Mouse (Mus musculus) forebrain, embryonic 11.5 days (tissue): ENCODE data around the gene Alox5. TPM values are rescaled to one million over a fixed set of nuclear protein-coding genes. Genes with fewer than 3 reads are reported as not detected.

Source experiments
- ATAC-seq: fragments of 200-750 bp; cut with Nextera tagmentation; replicated peaks from 2 replicates; pipeline ENCODE4 v1.8.0; 2017; ENCODE audit warnings: moderate TSS enrichment; ENCODE audit not compliant: low FRiP score
- DNase-seq: peaks from one replicate; pipeline ENCODE4 v3.0.0-alpha.2; 2017; ENCODE audit warnings: low spot score
- H3K27ac ChIP-seq: fragments of 300-500 bp; sonication (generic); 2 replicates; pipeline ENCODE4 v1.5.1; 2014; ENCODE audit warnings: low read depth, low read length
- H3K27me3 ChIP-seq: fragments of 300-500 bp; sonication (generic); 2 replicates; pipeline ENCODE4 v1.6.1; 2014; ENCODE audit warnings: mild to moderate bottlenecking, low read length, mixed read lengths; ENCODE audit not compliant: control insufficient read depth, insufficient read depth
- H3K36me3 ChIP-seq: fragments of 300-500 bp; sonication (generic); 2 replicates; pipeline ENCODE4 v1.6.1; 2014; ENCODE audit warnings: mild to moderate bottlenecking, low read length, moderate library complexity, mixed read lengths; ENCODE audit not compliant: control insufficient read depth, insufficient read depth
- H3K4me1 ChIP-seq: fragments of 300-500 bp; sonication (generic); replicated peaks from 2 replicates; pipeline ENCODE4 v1.6.1; 2014; ENCODE audit warnings: low read length, mixed read lengths; ENCODE audit not compliant: control insufficient read depth, insufficient read depth
- H3K4me2 ChIP-seq: fragments of 300-500 bp; sonication (generic); 2 replicates; pipeline ENCODE4 v1.6.1; 2014; ENCODE audit warnings: low read depth, mild to moderate bottlenecking, low read length, moderate library complexity, mixed read lengths; ENCODE audit not compliant: severe bottlenecking
- H3K4me3 ChIP-seq: fragments of 300-500 bp; sonication (generic); 2 replicates; pipeline ENCODE4 v1.5.1; 2014; ENCODE audit warnings: low read depth, low read length
- H3K9ac ChIP-seq: fragments of 300-500 bp; sonication (generic); 2 replicates; pipeline ENCODE4 v1.6.1; 2014; ENCODE audit warnings: low read length
- H3K9me3 ChIP-seq: fragments of 300-500 bp; sonication (generic); 2 replicates; pipeline ENCODE4 v1.6.1; 2016; ENCODE audit warnings: low read length, mixed read lengths; ENCODE audit not compliant: control insufficient read depth
- WGBS: fragments of 180-500 bp; shearing (Covaris S2); extraction: QIAGEN DNeasy Blood & Tissue Kit; methylation state at CpG from one replicate; pipeline ENCODE4 v1.1.7; 2014; 5-methylcytosine and 5-hydroxymethylcytosine counted together
- polyA plus RNA-seq: library from polyadenylated mRNA; unstranded; fragments of >200 nt; fragmentation: Nextera tagmentation; extraction: Ambion mirVana; gene quantifications from 2 replicates; pipeline ENCODE4 v1.2.1, GENCODE M21; 2014

Gene Alox5
- polyA plus RNA-seq, 1 experiment from 2014 or later: 0.52 TPM

DNA sequence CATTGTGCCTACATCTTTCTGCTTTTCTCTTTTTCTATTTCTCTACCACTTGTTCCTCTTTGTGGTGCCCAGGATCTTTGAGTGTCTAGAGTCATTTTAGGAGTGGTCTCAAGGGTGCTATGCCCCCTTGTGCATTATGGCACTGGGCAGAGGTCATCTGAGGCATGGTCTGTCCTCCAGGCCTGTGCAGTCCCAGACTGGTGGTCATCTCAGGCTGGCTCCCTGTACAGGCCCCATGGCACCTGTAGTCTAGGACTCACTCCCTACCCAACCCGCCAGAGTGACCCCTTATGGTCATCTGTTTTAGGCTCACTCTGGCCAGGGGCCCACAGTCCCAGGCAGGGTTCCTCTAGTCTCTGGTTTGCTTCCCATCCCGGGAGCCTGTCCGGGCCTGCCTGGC, 89.5 kb downstream of the Alox5 start:
- ATAC-seq (no peak), DNase-seq (no peak)
- H3K9ac ChIP-seq: no peak overlapping the region
- no peaks in the 10 kb centered on the region for H3K9me3 ChIP-seq
- H3K4me1 ChIP-seq: no peaks in the 10 kb centered on the region
- no peaks in the 10 kb centered on the region for H3K36me3 ChIP-seq
- 90% methylated on average over 3 of the region's 3 CpGs for WGBS
- no peak overlapping the region for H3K27ac ChIP-seq
- H3K27me3 ChIP-seq: no peaks in the 10 kb centered on the region
- no peak overlapping the region for H3K4me2 ChIP-seq
- H3K4me3 ChIP-seq: no peak overlapping the region

GRCm38 (mm10) chr6:116370216-116370976, 90.6 kb downstream of the Alox5 start:
- no peaks in the 10 kb centered on the region for H3K4me1 ChIP-seq
- H3K4me2 ChIP-seq: no peak overlapping the region
- H3K27ac ChIP-seq: no peak overlapping the region
- 0 out of 2 replicates have a peak, but pooled peaks have one; percentile 10 for ATAC-seq
- no peak for DNase-seq
- no peaks in the 10 kb centered on the region for H3K27me3 ChIP-seq
- no peaks in the 10 kb centered on the region for H3K36me3 ChIP-seq
- H3K9me3 ChIP-seq: no peaks in the 10 kb centered on the region
- H3K9ac ChIP-seq: no peak overlapping the region
- 91% methylated on average over 6 of the region's 6 CpGs for whole genome bisulfite sequencing
- no peak overlapping the region for H3K4me3 ChIP-seq

GRCm38 (mm10) chr6:116369811-116370210, 91.2 kb downstream of the Alox5 start:
- DNase-seq: no peak
- Histone ChIP-seq H3K9ac (no peak overlapping the region), H3K27me3 (no peaks in the 10 kb centered on the region), H3K9me3 (no peaks in the 10 kb centered on the region), H3K4me1 (no peaks in the 10 kb centered on the region), H3K4me2 (no peak overlapping the region), H3K36me3 (no peaks in the 10 kb centered on the region), H3K27ac (no peak overlapping the region), H3K4me3 (no peak overlapping the region)
- 90% methylated on average over 1 of the region's 1 CpGs for WGBS
- ATAC-seq: no peak

DNA sequence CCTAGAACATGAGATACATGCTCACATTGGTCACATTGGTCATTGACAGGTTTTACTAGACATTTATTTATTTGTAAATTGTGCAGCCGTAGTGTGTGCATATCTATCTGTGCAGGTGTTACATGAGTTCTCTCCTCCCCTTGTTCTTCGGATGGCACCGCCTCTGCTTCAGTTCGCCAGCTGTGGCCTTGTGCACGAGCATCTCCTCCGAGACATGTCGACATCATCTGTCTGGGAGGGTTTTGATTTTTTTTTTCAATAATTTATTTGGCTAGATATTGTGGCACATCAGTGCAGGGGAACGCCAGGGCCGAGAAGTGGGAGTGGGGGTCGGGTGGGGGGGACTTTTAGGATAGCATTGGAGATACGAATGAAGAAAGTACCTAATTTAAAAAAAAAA, 93.0 kb downstream of the Alox5 start:
- Histone ChIP-seq H3K4me2 (no peak overlapping the region), H3K36me3 (no peaks in the 10 kb centered on the region), H3K27me3 (no peaks in the 10 kb centered on the region), H3K9me3 (no peaks in the 10 kb centered on the region), H3K4me3 (no peak overlapping the region), H3K9ac (no peak overlapping the region), H3K4me1 (no peaks in the 10 kb centered on the region), H3K27ac (no peak overlapping the region)
- DNase-seq (no peak), ATAC-seq (no peak)
- WGBS: 89% methylated on average over 11 of the region's 11 CpGs

DNA sequence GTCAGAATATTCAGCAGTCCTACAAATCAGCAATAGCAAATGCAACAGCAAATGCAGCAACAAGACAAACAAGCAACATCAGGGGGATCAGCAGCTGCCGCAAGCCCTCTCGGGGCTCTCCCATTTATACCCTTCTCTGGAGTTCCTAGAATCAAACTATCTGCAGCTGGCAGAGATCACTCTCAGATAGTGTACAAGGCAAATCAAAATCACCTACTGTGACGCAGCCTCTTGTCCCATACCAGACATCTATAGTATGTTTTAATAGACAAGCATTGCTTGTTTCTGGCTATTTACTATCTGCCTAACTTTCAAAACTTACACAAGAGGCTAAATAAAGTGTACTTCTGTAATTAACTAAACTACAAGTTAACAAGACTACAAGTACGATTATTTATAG, 99.0 kb downstream of the Alox5 start:
- Histone ChIP-seq H3K4me1 (no peaks in the 10 kb centered on the region), H3K4me3 (no peak overlapping the region), H3K36me3 (no peaks in the 10 kb centered on the region), H3K27ac (no peak overlapping the region), H3K27me3 (no peaks in the 10 kb centered on the region), H3K4me2 (no peak overlapping the region), H3K9me3 (no peaks in the 10 kb centered on the region), H3K9ac (no peak overlapping the region)
- no peak for DNase-seq
- 94% methylated on average over 4 of the region's 4 CpGs for WGBS
- ATAC-seq: no peak

DNA sequence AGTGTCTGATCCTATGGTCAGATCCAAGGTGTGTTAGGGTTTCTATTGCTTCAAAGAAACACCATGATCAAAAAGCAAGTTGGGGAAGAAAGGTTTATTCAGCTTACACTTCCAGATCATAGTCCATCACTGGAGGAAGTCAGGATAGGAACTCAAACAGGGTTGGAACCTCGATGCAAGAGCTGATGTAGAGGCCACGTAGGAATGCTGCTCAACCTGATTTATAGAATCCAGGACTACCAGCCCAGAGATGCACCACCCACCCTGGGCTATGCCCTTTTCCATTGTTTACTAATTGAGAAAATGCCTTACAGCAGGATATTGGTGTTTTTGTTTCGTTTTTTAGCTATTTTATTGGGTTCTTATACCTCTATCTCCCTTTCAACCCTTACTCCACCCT, 99.5 kb downstream of the Alox5 start:
- no peak for DNase-seq
- no peak overlapping the region for H3K27ac ChIP-seq
- H3K9me3 ChIP-seq: no peaks in the 10 kb centered on the region
- ATAC-seq: no peak
- 90% methylated on average over 3 of the region's 3 CpGs for WGBS
- H3K4me1 ChIP-seq: no peaks in the 10 kb centered on the region
- H3K9ac ChIP-seq: no peak overlapping the region
- H3K36me3 ChIP-seq: no peaks in the 10 kb centered on the region
- no peak overlapping the region for H3K4me3 ChIP-seq
- H3K4me2 ChIP-seq: no peak overlapping the region
- H3K27me3 ChIP-seq: no peaks in the 10 kb centered on the region

Other genes starting within 250 kb of the Alox5 start
- 12.7 and 12.9 TPM in 2 replicates for gene Zfand4, start 197.0 kb downstream of the Alox5 start, polyA plus RNA-seq
- 33.4 and 35.8 TPM in 2 replicates for gene March8, start 123.2 kb downstream of the Alox5 start, polyA plus RNA-seq
- gene Olfr211, start 27.9 kb upstream of the Alox5 start, polyA plus RNA-seq: not detected in 2 replicates
- gene Olfr212, start 45.3 kb upstream of the Alox5 start, polyA plus RNA-seq: not detected in 2 replicates
- gene Olfr213, start 77.3 kb upstream of the Alox5 start, polyA plus RNA-seq: not detected in 2 replicates
- gene Gm5580, start 90.0 kb upstream of the Alox5 start, polyA plus RNA-seq: 0.33 and 0.48 TPM in 2 replicates
- not detected in 2 replicates for gene Olfr214, start 93.1 kb upstream of the Alox5 start, polyA plus RNA-seq
- not detected in 2 replicates for gene Olfr215, start 123.0 kb upstream of the Alox5 start, polyA plus RNA-seq
- 351 and 359 TPM in 2 replicates for gene Zfp422, start 167.8 kb upstream of the Alox5 start, polyA plus RNA-seq
- 3.9 and 5.0 TPM in 2 replicates for gene Depp1, start 189.4 kb upstream of the Alox5 start, polyA plus RNA-seq
- gene Rassf4, start 212.8 kb upstream of the Alox5 start, polyA plus RNA-seq: 20.7 and 22.7 TPM in 2 replicates